Mouse (Mus musculus) embryo, embryonic 11.5 days (tissue): ENCODE measurements around the gene Mob1b.
A peak's percentile ranks its signal among the peaks of the same experiment; 100 is the strongest.
"Not testable (repeated sequence)": the region's sequence is repeated elsewhere in the genome, so short reads cannot be mapped to it uniquely, and the experiment has no call there.

Experiments used
- DNase-seq: peaks from one replicate; pipeline ENCODE4 v3.0.0-alpha.2; 2012; ENCODE audit warnings: low read depth, low spot score

Gene Mob1b

GRCm38 (mm10) chr5:88702041-88702440 lies 18.6 kb upstream of the Mob1b start:
- DNase-seq = no peak

GRCm38 (mm10) chr5:88703551-88703950 lies 17.1 kb upstream of the Mob1b start:
- no peak for DNase-seq

GRCm38 (mm10) chr5:88711128-88711527 lies 9.5 kb upstream of the Mob1b start:
- no peak for DNase-seq

- DNase-seq = no peak
Measured at GRCm38 (mm10) chr5:88711618-88712224, 8.9 kb upstream of the Mob1b start.

GRCm38 (mm10) chr5:88712328-88712727 lies 8.3 kb upstream of the Mob1b start:
- no peak for DNase-seq

GRCm38 (mm10) chr5:88716983-88717382 lies 3.7 kb upstream of the Mob1b start:
- no peak for DNase-seq

GRCm38 (mm10) chr5:88721003-88721475 lies 384 bp downstream of the Mob1b start:
- no peak for DNase-seq

- no peak for DNase-seq
Measured at GRCm38 (mm10) chr5:88721565-88722212, 1.0 kb downstream of the Mob1b start.

GRCm38 (mm10) chr5:88722213-88722600 lies 1.6 kb downstream of the Mob1b start:
- DNase-seq = no peak

GRCm38 (mm10) chr5:88724030-88724429 lies 3.4 kb downstream of the Mob1b start:
- no peak for DNase-seq

- no peak for DNase-seq
Measured at GRCm38 (mm10) chr5:88727593-88728144, 7.0 kb downstream of the Mob1b start.

GRCm38 (mm10) chr5:88734786-88735185 lies 14.1 kb downstream of the Mob1b start:
- no peak for DNase-seq

- DNase-seq = not testable (repeated sequence)
Measured at GRCm38 (mm10) chr5:88741065-88741464, 20.4 kb downstream of the Mob1b start.

- DNase-seq = no peak
Measured at GRCm38 (mm10) chr5:88747774-88748173, 27.1 kb downstream of the Mob1b start.

- no peak for DNase-seq
Measured at GRCm38 (mm10) chr5:88753199-88753598, 32.5 kb downstream of the Mob1b start.

- DNase-seq = no peak
Measured at GRCm38 (mm10) chr5:88762611-88763010, 42.0 kb downstream of the Mob1b start.

GRCm38 (mm10) chr5:88764430-88764986 lies 43.9 kb downstream of the Mob1b start:
- no peak for DNase-seq

GRCm38 (mm10) chr5:88764987-88765481 lies 44.4 kb downstream of the Mob1b start, which contains the start of gene Dck:
Gene Dck, plus strand, starts transcription at chr5:88764996.
- DNase-seq = peak; percentile 98

- no peak for DNase-seq
Measured at GRCm38 (mm10) chr5:88765587-88765986, 44.9 kb downstream of the Mob1b start.

- no peak for DNase-seq
Measured at GRCm38 (mm10) chr5:88766121-88766520, 45.5 kb downstream of the Mob1b start.

- DNase-seq = no peak
Measured at GRCm38 (mm10) chr5:88766863-88767262, 46.2 kb downstream of the Mob1b start.

- DNase-seq = no peak
Measured at GRCm38 (mm10) chr5:88768201-88768600, 47.5 kb downstream of the Mob1b start.
